Mouse (Mus musculus): Measurements from ENCODE around the gene Med27.

DNA sequence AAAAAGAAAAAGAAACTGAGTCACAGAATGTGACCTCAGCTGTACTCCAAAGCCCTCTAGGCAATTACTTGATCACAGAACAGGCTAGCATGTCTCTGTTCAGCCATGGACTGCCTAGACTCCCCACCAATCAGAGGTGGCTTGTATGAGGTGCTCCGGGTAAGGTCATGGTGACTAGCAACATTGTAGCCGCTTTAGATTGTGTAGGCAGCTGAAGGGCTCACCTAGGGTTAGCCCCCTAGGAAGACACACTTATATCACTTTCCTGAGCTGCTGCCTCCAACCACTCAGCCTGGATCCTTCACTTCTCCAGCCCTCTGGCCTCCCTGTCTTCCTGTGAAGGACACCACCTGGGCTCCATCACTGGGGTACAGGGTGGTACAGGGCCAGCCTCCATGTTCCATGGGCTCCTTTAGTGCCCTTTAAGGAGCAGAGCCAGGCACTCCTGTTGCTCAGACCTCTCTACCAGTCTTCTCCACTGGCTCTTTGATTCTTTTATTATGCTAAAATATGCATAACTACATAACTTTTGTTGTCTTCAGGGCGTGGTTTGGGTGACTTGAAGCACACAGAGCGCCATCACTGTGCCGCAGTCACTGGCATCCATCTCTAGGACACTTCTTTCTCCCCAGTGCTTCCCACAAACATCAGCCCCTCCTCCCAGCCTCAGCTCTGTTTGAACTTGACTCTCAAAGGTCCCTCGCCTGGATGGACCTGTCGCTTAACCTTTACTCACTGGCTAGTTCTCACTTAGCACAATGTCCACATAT is 205.4 kb downstream of the Med27 start:
- TF ChIP-seq CTCF (IDR thresholded peaks at IDR 0.05; ENCODE audit: low read depth) (no peak), EP300 (IDR thresholded peaks at IDR 0.05; ENCODE audit: low read depth) (no peak)
